Mouse (Mus musculus): Measurements from ENCODE around the gene Svs3a. TPM values are rescaled to one million over a fixed set of nuclear protein-coding genes. Genes with fewer than 3 reads are reported as not detected.
"Not testable (repeated sequence)": the region's sequence is repeated elsewhere in the genome, so short reads cannot be mapped to it uniquely, and the experiment has no call there.

The Svs3a gene
- total RNA-seq (2021) = not detected
- long read RNA-seq, experiment 1 = 0 reads
- long read RNA-seq, experiment 2 = 0 reads

GRCm38 (mm10) chr2:164288968-164289367, at the start of gene Svs3a:
TSS of gene Svs3a (plus strand) at chr2:164289268.
- intact Hi-C loops (cut with DNase I); DNase-seq (ENCODE audit: low spot score in 2 of 2): not testable (repeated sequence)

- intact Hi-C loops (cut with DNase I); DNase-seq (ENCODE audit: low spot score in 2 of 2): not testable (repeated sequence)
Measured at GRCm38 (mm10) chr2:164256540-164256939, 32.5 kb upstream of the Svs3a start, which contains the start of gene Svs3b. TSS of gene Svs3b (minus strand) at chr2:164256640.

GRCm38 (mm10) chr2:164278359-164278758, 10.7 kb upstream of the Svs3a start, which contains the start of gene Svs4:
TSS of gene Svs4 (minus strand) at chr2:164278459.
- no peak for DNase-seq (ENCODE audit: low spot score in 2 of 2)
- intact Hi-C loops (cut with DNase I) = no loop called here

- peak; percentile 6 to 15 for DNase-seq (ENCODE audit: low spot score in 2 of 2)
- intact Hi-C loops (cut with DNase I) = no loop called here
Measured at GRCm38 (mm10) chr2:164312599-164312998, 23.5 kb downstream of the Svs3a start.

GRCm38 (mm10) chr2:164315460-164315859, 26.4 kb downstream of the Svs3a start:
- intact Hi-C loops (cut with DNase I); DNase-seq (ENCODE audit: low spot score in 2 of 2): not testable (repeated sequence)

GRCm38 (mm10) chr2:164316451-164316850, 27.4 kb downstream of the Svs3a start, which contains the start of gene Svs6:
TSS of gene Svs6 (plus strand) at chr2:164316751.
- intact Hi-C loops (cut with DNase I) = not testable (repeated sequence)

GRCm38 (mm10) chr2:164320983-164321382, 31.9 kb downstream of the Svs3a start:
- no peak for DNase-seq (ENCODE audit: low spot score in 2 of 2)
- intact Hi-C loops (cut with DNase I) = no loop called here

More at GRCm38 (mm10) chr2:164316451-164316850, 27.4 kb downstream of the Svs3a start, which contains the start of gene Svs6:
- DNase-seq (ENCODE audit: low spot score in 2 of 2) = not testable (repeated sequence)

GRCm38 (mm10) chr2:164332440-164332839, 43.4 kb downstream of the Svs3a start, which contains the start of gene Svs5:
TSS of gene Svs5 (plus strand) at chr2:164332740.
- intact Hi-C loops (cut with DNase I); DNase-seq (ENCODE audit: low spot score in 2 of 2): not testable (repeated sequence)

Other genes starting within 250 kb of the Svs3a start
- gene Stk4, start 218.9 kb upstream of the Svs3a start, total RNA-seq (2021) = 10 to 100 TPM; 32.2 to 35.6 TPM
- gene Tomm34, start 218.1 kb upstream of the Svs3a start, total RNA-seq (2021) = 10 to 100 TPM; 40.8 to 43.6 TPM
- gene Kcns1, start 118.2 kb upstream of the Svs3a start, total RNA-seq (2021) = 10 to 100 TPM; 10.9 to 11.2 TPM
- not detected for gene Wfdc5, start 106.5 kb upstream of the Svs3a start, total RNA-seq (2021)
- gene Wfdc12, start 98.7 kb upstream of the Svs3a start, total RNA-seq (2021) = not detected
- not detected for gene Wfdc15a, start 89.1 kb upstream of the Svs3a start, total RNA-seq (2021)
- gene Wfdc15b, start 67.6 kb upstream of the Svs3a start, total RNA-seq (2021) = not detected
- gene Svs2, start 50.8 kb upstream of the Svs3a start, total RNA-seq (2021) = not detected
- gene Svs3b, start 32.6 kb upstream of the Svs3a start, total RNA-seq (2021) = not detected
- gene Svs4, start 10.8 kb upstream of the Svs3a start, total RNA-seq (2021) = not detected
- not detected for gene Svs6, start 27.5 kb downstream of the Svs3a start, total RNA-seq (2021)
- gene Svs5, start 43.5 kb downstream of the Svs3a start, total RNA-seq (2021) = not detected
- gene Slpi, start 99.8 kb downstream of the Svs3a start, total RNA-seq (2021) = not detected
- gene Rbpjl, start 113.9 kb downstream of the Svs3a start, total RNA-seq (2021) = under 1 TPM; 0.32 to 0.42 TPM
- 10 to 100 TPM; 13.4 to 15.0 TPM for gene Matn4, start 115.9 kb downstream of the Svs3a start, total RNA-seq (2021)
- 10 to 100 TPM; 60.0 to 79.0 TPM for gene Sdc4, start 154.6 kb downstream of the Svs3a start, total RNA-seq (2021)
- gene Sys1, start 167.7 kb downstream of the Svs3a start, total RNA-seq (2021) = 10 to 100 TPM; 38.0 to 44.4 TPM
- 10 to 100 TPM in 1 of 2 experiments, 1 to 10 TPM in 1; 1.9 to 12.2 TPM for gene Gm20458, start 171.7 kb downstream of the Svs3a start, total RNA-seq (2021)
- gene Trp53tg5, start 184.5 kb downstream of the Svs3a start, total RNA-seq (2021) = not detected
- gene Dbndd2, start 196.8 kb downstream of the Svs3a start, total RNA-seq (2021) = 100 to 1,000 TPM; 112 to 116 TPM
- gene Pigt, start 208.3 kb downstream of the Svs3a start, total RNA-seq (2021) = 100 to 1,000 TPM; 115 to 122 TPM